Mouse (Mus musculus) embryonic facial prominence, embryonic 15.5 days (tissue): ENCODE measurements around the gene Anks1. TPM values are rescaled to one million over a fixed set of nuclear protein-coding genes. Genes with fewer than 3 reads are reported as not detected.

Experiments
- ATAC-seq: fragments of 200-750 bp; cut with Nextera tagmentation; 2 replicates; pipeline ENCODE4 v1.8.0; 2017; ENCODE audit warnings: low read depth, moderate TSS enrichment; ENCODE audit not compliant: insufficient number of reproducible peaks, low FRiP score, low TSS enrichment
- H3K27ac ChIP-seq: fragments of 300-500 bp; sonication (generic); replicated peaks from 2 replicates; pipeline ENCODE4 v1.5.1; 2015; ENCODE audit warnings: mild to moderate bottlenecking, inconsistent platforms
- H3K27me3 ChIP-seq: fragments of 300-500 bp; sonication (generic); 2 replicates; pipeline ENCODE4 v1.6.1; 2015; ENCODE audit warnings: inconsistent platforms
- H3K36me3 ChIP-seq: fragments of 300-500 bp; sonication (generic); 2 replicates; pipeline ENCODE4 v1.6.1; 2015; ENCODE audit warnings: mild to moderate bottlenecking, inconsistent platforms
- H3K4me1 ChIP-seq: fragments of 300-500 bp; sonication (generic); 2 replicates; pipeline ENCODE4 v1.6.1; 2015; ENCODE audit warnings: inconsistent platforms
- H3K4me2 ChIP-seq: fragments of 300-500 bp; sonication (generic); replicated peaks from 2 replicates; pipeline ENCODE4 v1.6.1; 2015; ENCODE audit warnings: mild to moderate bottlenecking, inconsistent platforms
- H3K4me3 ChIP-seq: fragments of 300-500 bp; sonication (generic); replicated peaks from 2 replicates; pipeline ENCODE4 v1.5.1; 2015; ENCODE audit warnings: mild to moderate bottlenecking, inconsistent platforms
- H3K9ac ChIP-seq: fragments of 300-500 bp; sonication (generic); 2 replicates; pipeline ENCODE4 v1.6.1; 2015; ENCODE audit warnings: inconsistent platforms
- H3K9me3 ChIP-seq: fragments of 300-500 bp; sonication (generic); replicated peaks from 2 replicates; pipeline ENCODE4 v1.6.1; 2016; ENCODE audit warnings: inconsistent platforms
- WGBS: fragments of 180-500 bp; shearing (Covaris S2); methylation state at CpG from one replicate; pipeline ENCODE4 v1.1.7; 2015; 5-methylcytosine and 5-hydroxymethylcytosine counted together
- polyA plus RNA-seq: library from polyadenylated mRNA; unstranded; fragments of >200 nt; fragmentation: Nextera tagmentation; extraction: Ambion mirVana; gene quantifications from 2 replicates; pipeline ENCODE4 v1.2.1, GENCODE M21; 2015

Anks1 gene
- polyA plus RNA-seq, 1 experiment from 2014 or later: 15.3 TPM

GRCm38 (mm10) chr17:28069446-28069845 lies 160.3 kb downstream of the Anks1 start:
- no peaks in the 10 kb centered on the region for H3K9me3 ChIP-seq
- no peak overlapping the region for H3K9ac ChIP-seq
- no peaks in the 10 kb centered on the region for H3K36me3 ChIP-seq
- no peak overlapping the region for H3K27ac ChIP-seq
- no peak overlapping the region for H3K4me3 ChIP-seq
- no peak overlapping the region for H3K4me2 ChIP-seq
- ATAC-seq: no peak
- peaks cover 12% of the 10 kb centered on the region for H3K4me1 ChIP-seq
- WGBS: 21% methylated on average over 12 of the region's 12 CpGs
- no peaks in the 10 kb centered on the region for H3K27me3 ChIP-seq

GRCm38 (mm10) chr17:28070256-28070655 lies 161.2 kb downstream of the Anks1 start:
- Histone ChIP-seq H3K4me3 (no peak overlapping the region), H3K9ac (no peak overlapping the region), H3K4me1 (peaks cover 12% of the 10 kb centered on the region), H3K36me3 (no peaks in the 10 kb centered on the region), H3K4me2 (no peak overlapping the region), H3K9me3 (no peaks in the 10 kb centered on the region), H3K27ac (no peak overlapping the region), H3K27me3 (no peaks in the 10 kb centered on the region)
- 86% methylated on average over 13 of the region's 13 CpGs for WGBS
- ATAC-seq: no peak

GRCm38 (mm10) chr17:28072730-28073129 lies 163.6 kb downstream of the Anks1 start:
- Histone ChIP-seq H3K36me3 (no peaks in the 10 kb centered on the region), H3K9ac (no peak overlapping the region), H3K27ac (no peak overlapping the region), H3K27me3 (no peaks in the 10 kb centered on the region), H3K4me2 (no peak overlapping the region), H3K4me3 (no peak overlapping the region), H3K4me1 (no peaks in the 10 kb centered on the region), H3K9me3 (no peaks in the 10 kb centered on the region)
- 77% methylated on average over 2 of the region's 2 CpGs for WGBS
- no peak for ATAC-seq

GRCm38 (mm10) chr17:28074486-28074885 lies 165.4 kb downstream of the Anks1 start:
- 65% methylated on average over 7 of the region's 7 CpGs for WGBS

GRCm38 (mm10) chr17:28078028-28078427 lies 168.9 kb downstream of the Anks1 start:
- Histone ChIP-seq H3K9me3 (no peaks in the 10 kb centered on the region), H3K4me3 (no peak overlapping the region), H3K4me1 (peaks cover 14% of the 10 kb centered on the region; the same call in 1 of the 2 replicates), H3K36me3 (no peaks in the 10 kb centered on the region), H3K27me3 (no peaks in the 10 kb centered on the region), H3K9ac (no peak overlapping the region), H3K4me2 (no peak overlapping the region), H3K27ac (no peak overlapping the region)
- 87% methylated on average over 9 of the region's 9 CpGs for WGBS
- no peak for ATAC-seq

More at GRCm38 (mm10) chr17:28074486-28074885, 165.4 kb downstream of the Anks1 start:
- Histone ChIP-seq H3K9ac (no peak overlapping the region), H3K27me3 (no peaks in the 10 kb centered on the region), H3K36me3 (no peaks in the 10 kb centered on the region), H3K4me2 (no peak overlapping the region), H3K4me1 (0 out of 2 replicates have a peak, but pooled peaks cover 4% of the 10 kb centered on the region), H3K9me3 (no peaks in the 10 kb centered on the region), H3K4me3 (no peak overlapping the region), H3K27ac (no peak overlapping the region)
- ATAC-seq: no peak

GRCm38 (mm10) chr17:28079618-28080017 lies 170.5 kb downstream of the Anks1 start:
- no peaks in the 10 kb centered on the region for H3K27me3 ChIP-seq
- WGBS: under 1% methylated on average over 25 of the region's 25 CpGs
- peaks cover 16% of the 10 kb centered on the region; the same call in 1 of the 2 replicates for H3K4me1 ChIP-seq
- H3K27ac ChIP-seq: no peak overlapping the region
- H3K4me2 ChIP-seq: peak overlapping the region; percentile 96
- H3K9ac ChIP-seq: peak overlapping the region; percentile 35
- no peaks in the 10 kb centered on the region for H3K9me3 ChIP-seq
- no peaks in the 10 kb centered on the region for H3K36me3 ChIP-seq
- ATAC-seq: peak; percentile 39; the same call in 1 of the 2 replicates
- H3K4me3 ChIP-seq: peak overlapping the region; percentile 52

- ATAC-seq: peak; percentile 84
- Histone ChIP-seq H3K9me3 (no peaks in the 10 kb centered on the region), H3K9ac (peak within 1 kb of the TSS; percentile 35), H3K27ac (no peak within 1 kb of the TSS), H3K27me3 (no peaks in the 10 kb centered on the region), H3K4me2 (peak within 1 kb of the TSS; percentile 96), H3K4me1 (peaks cover 21% of the 10 kb centered on the region), H3K36me3 (no peaks in the 10 kb centered on the region), H3K4me3 (peak within 1 kb of the TSS; percentile 52)
- WGBS: 1% methylated on average over 56 of the region's 57 CpGs
Observed at GRCm38 (mm10) chr17:28080045-28080816, 171.1 kb downstream of the Anks1 start, which contains the start of gene Tcp11. Gene Tcp11, minus strand, starts transcription at chr17:28080639.

- Histone ChIP-seq H3K9ac (no peak overlapping the region), H3K27ac (no peak overlapping the region), H3K36me3 (no peaks in the 10 kb centered on the region), H3K4me2 (peak overlapping the region; percentile 96), H3K4me3 (peak overlapping the region; percentile 52), H3K27me3 (no peaks in the 10 kb centered on the region), H3K4me1 (peaks cover 24% of the 10 kb centered on the region), H3K9me3 (no peaks in the 10 kb centered on the region)
- ATAC-seq: no peak; the same call in 1 of the 2 replicates
- 14% methylated on average over 9 of the region's 9 CpGs for WGBS
Observed at GRCm38 (mm10) chr17:28080817-28081165, 171.7 kb downstream of the Anks1 start.

- H3K27ac ChIP-seq: no peak overlapping the region
- no peaks in the 10 kb centered on the region for H3K9me3 ChIP-seq
- no peaks in the 10 kb centered on the region for H3K27me3 ChIP-seq
- H3K4me3 ChIP-seq: no peak overlapping the region
- H3K4me2 ChIP-seq: no peak overlapping the region
- peaks cover 24% of the 10 kb centered on the region for H3K4me1 ChIP-seq
- H3K36me3 ChIP-seq: no peaks in the 10 kb centered on the region
- 48% methylated on average over 9 of the region's 9 CpGs for WGBS
- H3K9ac ChIP-seq: no peak overlapping the region
- no peak for ATAC-seq
Observed at GRCm38 (mm10) chr17:28081385-28081784, 172.3 kb downstream of the Anks1 start.

- Histone ChIP-seq H3K27me3 (no peaks in the 10 kb centered on the region), H3K9me3 (no peaks in the 10 kb centered on the region), H3K4me2 (no peak overlapping the region), H3K4me3 (no peak overlapping the region), H3K27ac (no peak overlapping the region), H3K9ac (no peak overlapping the region), H3K36me3 (no peaks in the 10 kb centered on the region), H3K4me1 (peaks cover 24% of the 10 kb centered on the region)
- ATAC-seq: no peak
- 86% methylated on average over 7 of the region's 7 CpGs for WGBS
Observed at GRCm38 (mm10) chr17:28081856-28082255, 172.8 kb downstream of the Anks1 start.

GRCm38 (mm10) chr17:28082863-28083262 lies 173.8 kb downstream of the Anks1 start:
- H3K4me3 ChIP-seq: no peak overlapping the region
- H3K36me3 ChIP-seq: no peaks in the 10 kb centered on the region
- no peak overlapping the region for H3K27ac ChIP-seq
- WGBS: 70% methylated on average over 13 of the region's 13 CpGs
- no peak overlapping the region for H3K4me2 ChIP-seq
- no peaks in the 10 kb centered on the region for H3K9me3 ChIP-seq
- H3K9ac ChIP-seq: no peak overlapping the region
- H3K4me1 ChIP-seq: peaks cover 27% of the 10 kb centered on the region
- no peak for ATAC-seq
- H3K27me3 ChIP-seq: no peaks in the 10 kb centered on the region
